Mouse (Mus musculus): ENCODE measurements around the gene Fkbp11. TPM values are rescaled to one million over a fixed set of nuclear protein-coding genes. Genes with fewer than 3 reads are reported as not detected.

The Fkbp11 gene
- total RNA-seq, 1 experiment from 2014 or later: 7.0 TPM

DNA sequence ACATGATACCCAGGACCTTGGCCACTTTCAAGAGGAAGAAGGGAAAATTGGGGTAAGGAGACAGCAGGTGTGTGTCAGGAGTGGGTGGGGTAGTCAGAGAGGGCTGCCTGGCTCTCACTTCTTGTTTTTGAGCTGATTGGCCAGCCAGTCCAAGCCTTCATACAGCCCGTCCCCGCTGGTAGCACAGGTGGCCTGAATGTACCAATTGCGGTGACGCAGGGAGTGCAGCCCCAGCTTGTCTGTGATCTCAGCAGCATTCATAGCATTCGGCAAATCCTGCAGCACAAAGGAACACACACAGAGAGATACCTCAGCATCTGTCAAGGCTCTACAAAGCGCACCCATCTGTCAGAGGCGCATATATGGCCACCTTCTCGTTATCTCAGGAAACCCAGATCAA is 12.2 kb upstream of the Fkbp11 start:
- DNase-seq: no peak

DNA sequence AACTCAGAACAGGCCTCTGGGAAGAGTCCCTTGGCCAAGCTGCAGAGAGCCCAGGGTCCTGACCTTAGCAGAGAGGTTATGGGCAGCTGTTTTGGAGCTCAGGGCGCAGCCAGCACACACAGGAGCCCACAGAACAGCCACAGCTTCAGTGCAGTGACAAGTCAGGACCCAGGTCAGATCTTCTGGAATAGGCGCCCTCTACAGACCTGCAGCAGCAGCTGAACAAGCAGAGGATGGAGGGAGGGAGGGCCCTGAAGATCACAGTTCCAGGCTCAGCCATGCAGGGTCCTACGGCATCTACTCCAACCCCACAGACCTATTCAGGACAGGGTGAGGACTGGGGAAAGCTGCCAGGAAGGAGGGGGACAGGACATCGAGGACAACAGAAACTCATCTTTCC is 10.8 kb upstream of the Fkbp11 start:
- DNase-seq: no peak

GRCm38 (mm10) chr15:98737881-98738280 is 9.9 kb upstream of the Fkbp11 start:
- DNase-seq: peak; percentile 28

GRCm38 (mm10) chr15:98736521-98736920 is 8.5 kb upstream of the Fkbp11 start:
- no peak for DNase-seq

GRCm38 (mm10) chr15:98733976-98734566 is 6.1 kb upstream of the Fkbp11 start:
- DNase-seq: no peak

GRCm38 (mm10) chr15:98733370-98733769 is 5.4 kb upstream of the Fkbp11 start:
- DNase-seq: no peak

DNA sequence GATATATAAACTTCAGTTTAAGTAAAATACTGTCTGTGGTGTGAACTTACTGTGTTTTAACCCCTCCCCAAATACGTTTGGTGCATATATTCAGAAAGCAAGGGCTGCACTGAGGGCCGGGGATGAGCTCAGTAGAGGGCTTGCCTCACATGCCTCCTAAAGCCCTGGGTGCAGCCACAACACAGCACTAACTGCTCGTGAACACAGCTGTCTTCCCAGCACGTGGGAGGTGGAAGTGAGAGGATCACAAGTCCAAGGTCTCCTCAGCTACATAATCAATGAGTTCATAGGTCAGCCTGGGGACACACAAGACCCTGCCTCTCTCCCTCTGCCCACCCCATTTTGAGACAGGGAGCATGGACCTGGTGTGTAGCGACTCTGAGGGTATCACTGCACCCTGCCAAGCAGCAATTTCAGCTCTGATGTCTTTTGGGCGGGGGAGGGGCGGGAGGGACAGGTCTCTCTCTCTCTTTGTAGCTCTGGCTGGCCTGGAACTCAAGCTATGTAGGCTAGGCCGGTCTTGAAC is 4.1 kb upstream of the Fkbp11 start:
- DNase-seq: no peak

DNA sequence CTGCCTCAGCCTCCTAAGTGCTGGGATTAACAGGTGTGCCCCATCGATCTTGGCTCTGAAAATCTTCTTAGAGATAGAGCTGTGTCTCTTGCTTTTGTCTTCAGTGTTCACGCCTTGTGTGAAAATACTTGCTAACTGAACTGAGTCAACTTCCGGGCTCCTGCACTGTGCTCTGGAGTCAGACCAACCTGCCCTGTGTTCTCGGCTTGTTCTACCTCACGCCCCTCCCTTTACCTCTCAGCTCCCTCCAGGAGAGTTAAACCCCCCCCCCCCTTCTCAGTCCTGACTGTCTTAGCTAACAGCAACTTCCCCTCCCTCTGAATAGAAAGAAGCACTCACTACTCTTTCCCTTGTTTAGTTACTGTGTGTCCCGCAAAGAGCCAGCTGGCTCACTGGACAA is 2.8 kb upstream of the Fkbp11 start:
- no peak for DNase-seq

DNA sequence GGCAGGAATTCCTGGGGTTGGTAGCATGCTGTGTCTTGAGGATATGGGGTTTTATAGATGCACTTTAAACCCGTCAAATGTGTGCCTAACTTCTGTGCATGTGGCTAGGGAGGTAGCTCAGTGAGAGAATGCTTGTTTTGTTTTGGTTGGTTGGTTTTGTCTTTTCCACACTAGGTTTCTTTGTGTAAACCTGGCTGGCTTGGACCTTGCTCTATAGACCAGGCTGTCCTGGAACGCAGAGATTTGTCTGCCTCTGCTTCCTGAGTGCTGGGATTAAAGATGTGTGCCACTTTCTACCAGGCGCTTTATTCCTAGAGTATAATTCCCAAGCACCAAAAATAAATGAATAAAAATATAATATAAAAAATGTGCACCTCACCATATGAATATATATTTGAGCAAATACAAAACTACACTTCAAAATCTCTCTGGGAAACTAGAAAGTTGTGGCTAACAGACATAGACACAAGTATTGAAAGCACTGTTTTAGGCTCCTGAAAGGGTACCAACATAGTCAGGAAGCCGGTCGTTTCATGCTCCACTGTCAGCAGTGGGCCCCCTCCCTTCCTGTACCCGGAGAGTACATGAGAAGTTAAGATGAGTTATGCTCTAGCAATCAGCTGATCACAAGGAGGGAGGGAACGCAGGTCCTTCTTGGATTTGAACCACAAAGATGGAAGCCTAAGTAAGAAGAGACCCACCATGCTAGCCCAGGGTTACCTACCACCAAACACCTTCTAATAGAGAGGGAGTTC is 2.0 kb upstream of the Fkbp11 start:
- no peak for DNase-seq

DNA sequence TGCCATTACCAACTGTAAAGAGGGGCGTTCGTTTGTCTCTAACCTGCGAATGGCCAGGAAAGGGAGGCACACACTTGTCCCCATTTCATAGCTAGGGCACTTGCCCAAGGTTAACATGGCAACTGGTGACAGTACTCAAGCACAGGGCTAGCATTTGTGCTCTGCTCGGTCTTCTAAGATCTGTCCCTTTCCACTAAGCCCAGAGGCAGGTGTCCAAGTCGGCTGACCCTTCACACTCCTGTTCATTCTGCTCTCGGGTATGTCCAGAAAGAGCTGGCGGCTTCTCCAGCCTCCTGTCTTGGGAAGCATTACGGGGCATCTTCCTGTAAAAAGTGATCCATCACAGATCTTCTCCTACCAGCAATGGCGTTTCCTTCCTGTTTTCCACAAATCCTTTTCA is 368 bp upstream of the Fkbp11 start:
- DNase-seq: peak; percentile 13

- no peak for DNase-seq
These were observed 1.3 kb downstream of the Fkbp11 start for GRCm38 (mm10) chr15:98726746-98727145.

DNA sequence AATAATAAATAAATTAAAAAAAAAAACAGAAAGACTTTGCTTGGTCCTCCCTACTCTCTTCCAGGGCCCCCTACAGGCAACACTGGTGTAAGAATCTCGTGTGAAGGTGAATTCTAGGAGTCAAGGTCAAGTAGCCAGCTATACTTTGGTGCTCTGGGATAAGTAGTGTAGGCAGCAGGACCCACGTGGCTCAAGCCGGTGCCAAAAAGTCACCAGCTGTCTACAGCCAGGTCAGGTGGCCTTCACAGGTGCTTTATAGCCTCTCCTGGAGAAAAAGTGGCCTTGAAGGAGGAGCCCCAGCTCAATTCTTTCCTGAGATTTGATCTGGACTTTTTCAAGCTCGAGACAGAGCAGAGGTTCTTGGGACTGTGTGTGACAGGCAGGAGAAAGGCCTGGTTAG is 1.9 kb downstream of the Fkbp11 start:
- no peak for DNase-seq

DNA sequence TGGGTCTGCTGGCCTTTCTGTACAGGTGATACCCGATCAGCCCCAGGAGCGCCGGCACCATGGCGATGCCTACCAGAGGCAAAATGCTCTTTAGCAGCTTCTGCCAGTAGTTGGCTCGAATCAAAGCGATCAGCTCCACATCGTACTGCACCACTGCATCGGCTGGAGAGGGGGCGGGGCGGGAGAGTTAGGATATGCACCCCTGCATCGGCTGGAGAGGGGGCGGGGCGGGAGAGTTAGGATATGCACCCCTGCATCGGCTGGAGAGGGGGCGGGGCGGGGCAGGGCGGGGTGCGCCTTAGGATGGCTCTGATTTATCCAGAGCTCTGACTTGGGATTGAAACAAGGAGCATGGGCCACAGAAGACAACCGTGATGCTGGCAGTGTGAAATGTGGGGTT is 3.6 kb downstream of the Fkbp11 start:
- DNase-seq: no peak

DNA sequence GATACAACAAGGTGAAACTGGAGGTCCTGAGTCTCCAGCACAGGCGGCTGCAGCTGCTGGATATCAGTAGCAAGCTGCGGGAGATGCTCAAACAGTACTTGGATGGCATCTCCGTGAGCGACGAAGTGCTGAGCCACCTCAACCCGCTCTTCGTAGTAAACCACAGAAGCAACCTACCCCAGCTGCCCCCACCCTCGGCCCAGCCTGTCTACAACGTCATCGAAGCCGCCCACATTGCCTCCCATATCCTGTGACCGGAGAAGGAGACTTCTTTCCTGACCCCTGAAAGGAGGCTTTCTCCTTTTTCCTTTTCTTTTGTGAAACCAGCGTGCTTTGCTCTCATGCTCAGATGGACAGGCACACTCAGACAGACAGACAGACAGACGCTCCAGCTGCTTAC is 5.1 kb downstream of the Fkbp11 start:
- no peak for DNase-seq

DNA sequence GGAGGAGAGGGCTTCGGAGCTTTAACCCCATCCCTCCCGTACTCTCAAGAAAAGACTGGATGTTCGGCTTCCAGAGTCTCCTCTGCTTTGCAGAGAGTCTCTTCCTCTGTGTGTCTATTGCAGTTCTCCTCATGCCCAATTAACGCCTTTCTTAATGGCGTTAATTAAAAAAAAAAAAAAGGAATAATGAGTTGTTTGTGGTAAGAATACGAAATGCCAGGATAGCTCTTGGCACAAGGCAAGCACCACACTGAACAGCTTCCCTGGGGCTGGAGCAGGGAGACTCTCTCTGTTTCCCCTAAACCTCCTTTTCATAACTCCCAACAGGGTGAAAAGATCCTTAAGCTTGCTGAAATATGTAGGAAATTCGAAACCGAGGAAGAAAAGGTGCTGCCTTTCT is 5.8 kb downstream of the Fkbp11 start:
- no peak for DNase-seq

- no peak for DNase-seq
These were observed 10.7 kb downstream of the Fkbp11 start for GRCm38 (mm10) chr15:98717301-98717700.

- DNase-seq: no peak
These were observed 13.8 kb downstream of the Fkbp11 start for GRCm38 (mm10) chr15:98714230-98714652.

DNA sequence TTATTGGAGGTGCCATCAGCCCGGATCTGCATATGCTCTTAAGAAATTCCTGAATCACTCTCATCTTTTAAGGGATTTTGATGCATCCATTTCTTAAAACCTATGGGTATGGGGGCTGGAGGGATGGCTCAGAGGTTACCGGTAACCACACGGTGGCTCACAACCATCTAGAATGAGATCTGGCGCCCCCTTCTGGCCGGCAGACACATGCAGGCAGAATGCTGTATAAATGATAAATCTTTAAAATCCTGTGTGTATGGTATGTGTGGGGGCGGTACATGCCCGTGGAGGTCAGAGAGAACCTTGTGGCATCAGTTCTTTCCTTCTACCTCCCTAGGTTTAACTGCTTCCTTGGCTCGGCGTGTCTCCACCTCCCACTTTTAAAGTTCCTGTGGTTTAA is 17.6 kb downstream of the Fkbp11 start:
- peak; percentile 77 for DNase-seq

GRCm38 (mm10) chr15:98707766-98708372 is 20.1 kb downstream of the Fkbp11 start, which contains the start of gene Ccdc65:
Gene Ccdc65, plus strand, starts transcription at chr15:98708207.
- DNase-seq: peak; percentile 80

GRCm38 (mm10) chr15:98704312-98704711 is 23.7 kb downstream of the Fkbp11 start:
- no peak for DNase-seq

DNA sequence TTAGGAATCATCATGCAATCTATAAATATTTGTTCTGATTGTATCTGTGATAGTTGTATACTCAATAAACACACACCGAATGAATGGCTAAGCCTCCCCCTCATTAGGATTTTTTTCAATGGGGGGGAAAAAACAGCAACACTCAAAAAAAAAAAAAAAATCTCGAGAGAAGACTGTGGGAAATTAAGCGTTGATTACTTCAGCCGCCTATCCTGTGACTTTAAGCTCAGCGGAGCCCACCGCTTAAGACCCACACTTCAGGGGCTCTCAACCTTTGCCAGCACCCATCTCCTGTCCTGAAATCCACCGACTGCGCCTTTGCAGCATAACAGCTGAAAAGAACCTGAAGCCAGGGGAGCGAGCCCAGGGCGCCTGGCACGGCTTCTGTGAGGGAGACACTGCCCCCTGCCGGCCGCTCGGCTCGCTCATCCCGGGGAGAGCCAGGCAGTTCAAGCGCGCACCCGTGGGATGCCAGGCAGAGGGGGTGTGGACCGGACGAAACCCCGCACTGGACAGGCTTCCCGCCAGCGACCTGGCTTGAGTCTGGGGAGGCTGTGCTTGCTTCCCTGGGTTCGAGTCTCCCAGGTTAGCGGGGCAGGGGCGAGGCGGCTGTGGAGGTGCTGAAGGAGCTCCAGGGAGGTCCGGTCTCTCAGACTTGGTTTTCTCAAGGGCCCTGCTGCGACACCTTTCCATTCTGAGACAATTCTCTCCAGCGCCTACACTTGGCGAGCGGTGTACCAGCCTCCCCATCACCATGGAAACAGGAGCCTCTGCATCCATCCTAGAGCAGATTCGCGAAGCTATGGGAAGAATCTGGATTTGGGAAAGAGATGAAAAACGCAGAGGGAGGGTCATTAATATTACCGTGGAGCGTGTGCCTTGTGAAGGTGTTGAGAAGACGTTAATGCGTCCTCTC is 28.6 kb downstream of the Fkbp11 start:
- DNase-seq: peak; percentile 93

GRCm38 (mm10) chr15:98696216-98696615 is 31.8 kb downstream of the Fkbp11 start:
- DNase-seq: no peak
